Mouse (Mus musculus): ENCODE results near the gene Actr3. TPM values are rescaled to one million over a fixed set of nuclear protein-coding genes. Genes with fewer than 3 reads are reported as not detected.
A peak's percentile ranks its signal among the peaks of the same experiment; 100 is the strongest.

Actr3 gene
- polyA plus RNA-seq, 1 experiment from 2014 or later, result 223 TPM

- Histone ChIP-seq H3K27ac (ENCODE audit: low read depth, low read length) (peak overlapping the region; percentile 97), H3K27me3 (replicated peaks; ENCODE audit: control insufficient read depth, insufficient read depth, low read length) (no peaks in the 10 kb centered on the region), H3K4me1 (replicated peaks; ENCODE audit: control insufficient read depth, insufficient read depth, low read length) (peaks cover 10% of the 10 kb centered on the region; the same call in 1 of the 2 replicates), H3K9me3 (ENCODE audit: control insufficient read depth) (no peaks in the 10 kb centered on the region), H3K4me2 (replicated peaks; ENCODE audit: low read depth) (peak overlapping the region; percentile 61), H3K36me3 (ENCODE audit: control insufficient read depth, insufficient read depth) (no peaks in the 10 kb centered on the region), H3K4me3 (ENCODE audit: low read depth, low read length) (peak overlapping the region; percentile 79), H3K9ac (ENCODE audit: low read depth, low read length) (peak overlapping the region; percentile 91)
- ATAC-seq, result no peak
- no peak for TF ChIP-seq CTCF (IDR thresholded peaks at IDR 0.05; ENCODE audit: low read depth)
- WGBS, result under 1% methylated on average over 25 of the region's 25 CpGs
These were observed 984 bp downstream of the Actr3 start for GRCm38 (mm10) chr1:125434485-125435001.

GRCm38 (mm10) chr1:125431286-125431685, 4.2 kb downstream of the Actr3 start:
- WGBS, result 38% methylated on average over 4 of the region's 4 CpGs
- H3K9ac ChIP-seq (ENCODE audit: low read depth, low read length), result no peak overlapping the region
- no peak for TF ChIP-seq CTCF (IDR thresholded peaks at IDR 0.05; ENCODE audit: low read depth)
- no peak overlapping the region for H3K27ac ChIP-seq (ENCODE audit: low read depth, low read length)
- peaks cover 11% of the 10 kb centered on the region; the same call in 1 of the 2 replicates for H3K4me1 ChIP-seq (replicated peaks; ENCODE audit: control insufficient read depth, insufficient read depth, low read length)
- H3K4me3 ChIP-seq (ENCODE audit: low read depth, low read length), result no peak overlapping the region
- no peaks in the 10 kb centered on the region for H3K27me3 ChIP-seq (replicated peaks; ENCODE audit: control insufficient read depth, insufficient read depth, low read length)
- no peaks in the 10 kb centered on the region for H3K36me3 ChIP-seq (ENCODE audit: control insufficient read depth, insufficient read depth)
- H3K4me2 ChIP-seq (replicated peaks; ENCODE audit: low read depth), result peak overlapping the region; percentile 27; the same call in 1 of the 2 replicates
- H3K9me3 ChIP-seq (ENCODE audit: control insufficient read depth), result no peaks in the 10 kb centered on the region
- no peak for ATAC-seq

GRCm38 (mm10) chr1:125430737-125431136, 4.8 kb downstream of the Actr3 start:
- Histone ChIP-seq H3K4me2 (replicated peaks; ENCODE audit: low read depth) (peak overlapping the region; percentile 27), H3K27ac (ENCODE audit: low read depth, low read length) (no peak overlapping the region), H3K4me1 (replicated peaks; ENCODE audit: control insufficient read depth, insufficient read depth, low read length) (peaks cover 10% of the 10 kb centered on the region; the same call in 1 of the 2 replicates), H3K4me3 (ENCODE audit: low read depth, low read length) (no peak overlapping the region), H3K9me3 (ENCODE audit: control insufficient read depth) (no peaks in the 10 kb centered on the region), H3K27me3 (replicated peaks; ENCODE audit: control insufficient read depth, insufficient read depth, low read length) (no peaks in the 10 kb centered on the region), H3K36me3 (ENCODE audit: control insufficient read depth, insufficient read depth) (no peaks in the 10 kb centered on the region), H3K9ac (ENCODE audit: low read depth, low read length) (no peak overlapping the region)
- ATAC-seq, result no peak
- TF ChIP-seq CTCF (IDR thresholded peaks at IDR 0.05; ENCODE audit: low read depth), result no peak
- 39% methylated on average over 7 of the region's 7 CpGs for WGBS

DNA sequence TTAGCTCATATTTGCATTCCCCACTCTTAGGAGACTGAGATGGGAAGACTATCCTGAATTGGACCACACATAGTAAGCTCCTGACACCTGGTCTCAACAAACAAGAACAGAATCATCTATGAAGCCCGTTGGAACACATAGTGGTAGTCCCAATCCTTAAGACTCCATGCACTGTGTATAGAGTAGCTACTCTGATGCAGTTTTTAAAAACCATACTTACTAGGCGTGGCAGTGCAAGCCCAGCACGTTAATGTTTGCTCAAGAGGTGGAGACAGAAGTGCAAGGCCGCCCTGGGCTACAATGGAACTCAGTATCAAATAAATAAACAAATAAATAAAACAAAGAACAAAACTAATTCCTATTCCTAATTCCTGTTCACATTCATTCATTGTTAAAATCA, 5.5 kb downstream of the Actr3 start:
- no peak overlapping the region for H3K9ac ChIP-seq (ENCODE audit: low read depth, low read length)
- no peak overlapping the region for H3K27ac ChIP-seq (ENCODE audit: low read depth, low read length)
- H3K36me3 ChIP-seq (ENCODE audit: control insufficient read depth, insufficient read depth), result no peaks in the 10 kb centered on the region
- 43% methylated on average over 4 of the region's 4 CpGs for WGBS
- no peak for TF ChIP-seq CTCF (IDR thresholded peaks at IDR 0.05; ENCODE audit: low read depth)
- H3K4me1 ChIP-seq (replicated peaks; ENCODE audit: control insufficient read depth, insufficient read depth, low read length), result peaks cover 10% of the 10 kb centered on the region; the same call in 1 of the 2 replicates
- no peaks in the 10 kb centered on the region for H3K9me3 ChIP-seq (ENCODE audit: control insufficient read depth)
- no peak overlapping the region for H3K4me3 ChIP-seq (ENCODE audit: low read depth, low read length)
- H3K4me2 ChIP-seq (replicated peaks; ENCODE audit: low read depth), result no peak overlapping the region
- no peak for ATAC-seq
- H3K27me3 ChIP-seq (replicated peaks; ENCODE audit: control insufficient read depth, insufficient read depth, low read length), result no peaks in the 10 kb centered on the region

DNA sequence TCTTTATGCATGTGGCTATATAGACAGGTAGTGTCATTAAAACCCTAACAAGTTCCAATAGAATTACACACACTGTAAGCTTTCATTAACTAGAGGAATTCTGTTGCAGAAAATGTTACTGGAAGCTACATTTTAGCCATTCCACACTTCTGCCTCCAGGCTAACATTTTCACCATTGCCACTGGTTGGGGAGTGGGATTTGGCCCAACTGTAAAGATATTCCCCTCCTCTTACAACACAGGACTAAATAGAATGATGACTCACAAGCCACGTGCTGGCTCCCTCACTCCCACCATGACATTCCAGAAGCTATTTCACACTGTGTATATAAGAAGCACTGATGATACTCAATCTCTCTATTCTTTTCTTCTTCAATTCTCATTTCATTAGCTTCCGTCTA, 7.2 kb downstream of the Actr3 start:
- Histone ChIP-seq H3K27ac (ENCODE audit: low read depth, low read length) (no peak overlapping the region), H3K9ac (ENCODE audit: low read depth, low read length) (no peak overlapping the region), H3K4me1 (replicated peaks; ENCODE audit: control insufficient read depth, insufficient read depth, low read length) (peaks cover 10% of the 10 kb centered on the region; the same call in 1 of the 2 replicates), H3K36me3 (ENCODE audit: control insufficient read depth, insufficient read depth) (no peaks in the 10 kb centered on the region), H3K4me3 (ENCODE audit: low read depth, low read length) (no peak overlapping the region), H3K9me3 (ENCODE audit: control insufficient read depth) (no peaks in the 10 kb centered on the region), H3K27me3 (replicated peaks; ENCODE audit: control insufficient read depth, insufficient read depth, low read length) (no peaks in the 10 kb centered on the region), H3K4me2 (replicated peaks; ENCODE audit: low read depth) (no peak overlapping the region)
- TF ChIP-seq CTCF (IDR thresholded peaks at IDR 0.05; ENCODE audit: low read depth), result no peak
- no peak for ATAC-seq
- WGBS, result 34% methylated on average over 2 of the region's 2 CpGs

DNA sequence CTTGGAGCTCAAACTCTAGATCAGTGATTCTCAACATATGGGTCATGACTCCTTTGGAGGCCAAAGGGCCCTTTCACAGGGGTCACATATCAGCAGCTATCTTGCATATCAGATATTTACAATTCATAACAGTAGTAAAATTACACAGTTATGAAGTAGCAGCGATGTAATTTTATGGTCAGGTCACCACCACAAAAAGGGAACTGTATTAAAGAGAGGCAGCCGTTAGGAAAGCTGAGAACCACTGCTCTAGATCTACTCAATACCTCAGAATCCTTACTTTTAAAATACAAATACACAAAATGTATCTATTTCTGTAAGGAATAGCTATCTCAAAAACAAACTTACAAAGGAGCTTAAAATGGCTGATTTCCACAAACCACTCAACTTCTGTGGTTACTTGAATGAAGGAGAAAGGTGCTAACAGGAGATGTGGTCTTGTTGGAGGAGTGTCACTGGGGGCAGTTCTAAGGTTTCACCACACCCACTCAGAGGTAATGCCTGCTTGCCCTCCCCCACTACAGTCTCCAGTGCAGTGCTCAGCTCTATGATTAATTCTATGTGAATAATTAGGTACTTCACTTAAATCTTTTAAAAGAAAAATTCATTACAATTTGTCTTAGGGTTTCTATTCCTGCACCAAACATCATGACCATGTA, 9.0 kb downstream of the Actr3 start:
- Histone ChIP-seq H3K4me3 (ENCODE audit: low read depth, low read length) (no peak overlapping the region), H3K36me3 (ENCODE audit: control insufficient read depth, insufficient read depth) (no peaks in the 10 kb centered on the region), H3K27ac (ENCODE audit: low read depth, low read length) (no peak overlapping the region), H3K27me3 (replicated peaks; ENCODE audit: control insufficient read depth, insufficient read depth, low read length) (no peaks in the 10 kb centered on the region), H3K9ac (ENCODE audit: low read depth, low read length) (no peak overlapping the region), H3K4me1 (replicated peaks; ENCODE audit: control insufficient read depth, insufficient read depth, low read length) (peaks cover 7% of the 10 kb centered on the region; the same call in 1 of the 2 replicates), H3K4me2 (replicated peaks; ENCODE audit: low read depth) (no peak overlapping the region), H3K9me3 (ENCODE audit: control insufficient read depth) (no peaks in the 10 kb centered on the region)
- TF ChIP-seq CTCF (IDR thresholded peaks at IDR 0.05; ENCODE audit: low read depth), result no peak
- 50% methylated on average over 2 of the region's 2 CpGs for WGBS
- no peak for ATAC-seq
